Mouse (Mus musculus) cerebellum, postnatal 36 days (tissue): ENCODE data around the gene Ppp3ca.

Source experiments
- DNase-seq, 2 experiments: peaks; one replicate each; pipeline ENCODE4 v3.0.0; 2021 to 2022; ENCODE audit warnings: mixed read lengths in 2 of 2

Ppp3ca gene

DNA sequence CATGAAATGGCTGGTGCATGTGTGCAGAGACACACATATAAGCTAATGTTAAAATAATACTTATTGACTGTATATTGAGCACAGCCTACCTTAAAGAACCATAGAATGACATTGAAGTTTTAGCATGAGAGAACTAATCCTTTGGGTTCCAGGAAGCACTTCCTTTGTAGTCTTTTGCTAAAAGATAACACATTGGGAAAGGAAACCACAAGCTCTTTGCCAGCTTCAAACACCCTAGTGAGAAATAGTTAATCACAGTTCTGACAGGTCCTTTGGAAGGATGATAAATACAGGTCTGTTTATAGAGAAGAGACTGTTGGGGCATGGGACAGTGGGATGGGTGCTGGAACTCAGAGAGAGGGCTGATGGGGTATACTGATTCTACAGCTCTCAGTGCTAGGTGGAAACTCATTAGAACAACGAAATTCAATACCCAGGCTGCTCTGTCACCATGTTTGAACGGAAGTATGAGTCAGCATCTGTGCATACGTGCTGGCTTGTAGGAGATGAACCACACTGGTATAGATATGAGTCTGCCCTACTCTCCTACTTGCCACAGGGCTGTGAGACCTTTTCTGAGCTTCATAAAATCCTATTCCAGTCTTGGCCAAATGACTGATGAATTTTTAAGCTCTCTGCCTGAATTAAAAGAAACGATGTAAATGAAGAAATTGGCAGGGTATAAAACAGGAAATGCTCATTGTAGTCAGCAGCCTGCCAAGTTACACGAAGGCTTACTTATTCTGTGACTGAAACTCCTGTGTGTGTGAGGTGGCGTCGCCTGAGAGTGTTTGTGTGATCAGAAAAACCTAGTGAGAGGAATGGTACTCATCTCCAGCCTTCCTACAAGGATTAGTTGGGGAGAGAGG, 271.0 kb downstream of the Ppp3ca start:
- DNase-seq, result no peak

DNA sequence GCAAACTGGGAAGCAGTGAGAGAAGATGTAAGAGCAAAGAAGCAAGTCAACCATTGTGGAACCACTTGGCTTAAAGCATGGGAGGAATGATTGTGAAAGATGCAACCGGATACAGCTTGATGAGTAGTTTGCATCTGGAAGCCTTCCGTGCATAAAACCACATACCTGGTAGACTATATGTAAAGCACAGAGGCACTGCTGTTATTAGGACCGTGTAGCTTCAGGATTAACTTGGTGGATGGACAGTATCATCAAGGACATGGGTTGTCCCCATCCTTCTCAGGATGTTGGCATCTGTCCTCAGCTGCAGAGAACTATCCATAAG, 271.6 kb downstream of the Ppp3ca start:
- DNase-seq, result no peak

DNA sequence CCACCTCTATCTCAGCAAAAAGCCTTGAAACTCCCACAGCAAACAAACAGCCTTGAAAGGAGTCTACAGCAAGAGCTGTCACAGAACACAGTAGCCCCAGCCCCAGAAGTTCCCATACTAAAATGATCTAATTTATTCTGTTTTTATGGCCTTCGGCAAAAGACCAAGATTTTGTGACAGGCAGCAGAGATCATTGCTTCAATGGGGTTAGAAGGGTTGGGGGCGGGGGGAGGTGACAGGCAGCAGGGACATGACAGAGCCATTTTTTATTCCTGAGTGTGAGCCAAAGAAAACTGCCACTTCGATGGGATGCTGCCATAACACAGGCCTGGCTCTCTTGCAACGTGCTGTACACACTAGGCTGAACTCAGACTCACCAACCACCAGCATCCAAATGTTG, 275.6 kb downstream of the Ppp3ca start:
- no peak for DNase-seq

DNA sequence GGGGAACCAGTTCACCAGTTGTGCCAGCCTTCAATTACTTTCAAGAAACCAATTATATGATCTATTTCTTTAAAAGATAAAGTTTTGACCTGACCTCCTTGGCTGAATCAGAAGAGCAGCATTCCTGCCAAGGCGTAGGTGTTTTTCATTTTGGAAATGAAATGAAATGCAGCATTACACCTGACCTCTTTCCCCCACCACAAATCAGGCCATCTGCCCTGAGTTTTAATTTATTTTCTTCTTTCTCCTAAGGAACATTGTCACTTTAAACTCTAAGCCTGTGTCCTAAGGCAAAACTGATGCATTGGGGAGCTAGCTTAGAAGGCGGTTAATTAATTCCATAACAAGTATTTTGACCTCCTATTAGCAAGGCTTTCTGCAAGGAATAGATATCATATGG, 276.7 kb downstream of the Ppp3ca start:
- DNase-seq, result no peak

DNA sequence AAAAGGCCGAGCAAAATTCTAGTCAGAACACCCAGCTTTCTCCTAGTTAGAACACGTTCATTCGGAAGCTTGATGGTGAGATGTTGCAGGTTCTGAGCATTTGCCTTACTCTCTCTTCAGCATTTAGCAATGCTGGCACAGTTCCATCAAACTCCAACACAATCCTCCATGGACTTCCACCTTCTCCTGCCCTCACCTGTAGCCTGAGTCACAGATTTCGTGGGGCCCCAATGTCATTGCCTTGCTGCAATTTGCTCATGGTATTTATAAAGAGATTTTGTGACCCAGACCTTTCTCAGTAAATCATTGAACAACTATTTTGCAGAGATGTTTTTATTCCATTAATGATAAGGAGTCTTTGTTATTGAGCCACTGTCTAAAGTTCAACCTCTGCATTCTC, 278.2 kb downstream of the Ppp3ca start:
- DNase-seq, result no peak

DNA sequence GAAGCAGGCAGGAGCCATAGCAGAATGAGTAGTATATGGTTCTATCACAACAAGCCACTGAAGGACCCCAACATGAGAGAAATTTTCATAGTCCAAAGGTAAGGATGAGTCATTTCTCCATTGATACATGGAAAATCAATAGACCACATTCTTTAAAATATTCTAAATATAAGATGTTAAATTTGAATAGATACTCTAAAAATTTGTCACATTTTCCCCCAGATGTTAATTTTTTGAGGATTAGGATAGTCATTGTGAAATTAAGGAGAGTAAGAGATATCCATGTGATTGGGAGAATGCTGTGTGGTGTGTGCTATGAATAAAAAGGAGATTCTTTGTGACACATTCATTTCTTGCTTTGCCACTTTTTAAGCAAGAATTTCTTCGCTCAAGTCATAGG, 281.9 kb downstream of the Ppp3ca start:
- no peak for DNase-seq

DNA sequence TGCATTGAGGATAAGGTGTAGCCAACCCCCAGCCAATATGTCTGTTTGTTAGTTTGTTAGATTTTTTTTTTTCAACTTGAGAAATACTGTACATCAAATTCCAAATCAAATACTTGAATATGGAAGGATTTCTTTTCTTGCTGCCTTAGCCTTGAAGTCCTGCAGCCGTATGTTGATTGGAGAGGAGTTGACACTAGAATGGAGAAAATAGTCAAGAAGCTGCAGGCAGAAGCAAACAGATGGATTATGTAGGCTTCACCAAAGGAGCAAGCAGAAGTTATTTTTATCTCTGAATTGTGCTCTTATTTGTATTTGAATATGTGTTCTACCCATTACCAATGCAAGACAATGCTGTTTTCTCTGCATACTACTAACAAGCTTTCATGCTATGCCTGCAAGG, 282.9 kb downstream of the Ppp3ca start:
- no peak for DNase-seq

DNA sequence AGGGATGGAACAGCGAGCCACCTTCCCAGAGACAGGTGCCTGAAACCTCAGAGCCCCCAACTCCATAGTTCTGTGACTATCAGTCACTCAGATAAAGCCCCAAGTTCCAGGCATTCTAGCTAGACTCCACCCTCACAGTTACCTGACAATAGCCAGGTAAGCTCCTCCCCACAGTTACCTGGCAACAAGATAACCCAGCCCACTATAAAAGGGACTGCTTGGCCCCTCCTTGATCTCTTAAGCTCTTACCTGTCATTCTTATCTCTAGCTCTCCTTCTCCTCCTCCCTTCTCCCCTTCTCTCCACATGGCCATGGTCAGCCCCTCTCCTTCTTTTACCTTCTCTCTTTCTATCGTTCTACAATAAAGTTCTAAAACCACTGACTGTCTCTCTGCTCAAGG, 285.1 kb downstream of the Ppp3ca start:
- DNase-seq, result no peak

DNA sequence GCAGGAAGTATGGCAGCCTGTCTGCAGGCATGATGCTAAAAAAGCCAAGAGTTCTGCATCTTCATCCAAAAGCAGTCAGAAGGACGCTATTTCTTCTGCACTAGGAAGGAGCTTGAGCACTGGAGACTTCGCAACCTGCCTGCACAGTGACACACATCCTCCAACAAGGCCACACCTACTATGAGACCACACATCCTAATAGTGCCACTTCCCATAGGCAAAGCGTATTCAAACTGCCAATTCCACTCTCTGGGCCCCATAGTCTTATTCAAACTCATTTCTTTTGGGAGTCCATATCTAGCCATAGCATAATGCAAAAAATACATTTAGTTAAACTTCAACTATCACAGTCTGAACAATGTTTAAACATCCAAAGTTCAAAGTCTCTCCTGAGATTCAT, 290.4 kb downstream of the Ppp3ca start:
- DNase-seq, result no peak

DNA sequence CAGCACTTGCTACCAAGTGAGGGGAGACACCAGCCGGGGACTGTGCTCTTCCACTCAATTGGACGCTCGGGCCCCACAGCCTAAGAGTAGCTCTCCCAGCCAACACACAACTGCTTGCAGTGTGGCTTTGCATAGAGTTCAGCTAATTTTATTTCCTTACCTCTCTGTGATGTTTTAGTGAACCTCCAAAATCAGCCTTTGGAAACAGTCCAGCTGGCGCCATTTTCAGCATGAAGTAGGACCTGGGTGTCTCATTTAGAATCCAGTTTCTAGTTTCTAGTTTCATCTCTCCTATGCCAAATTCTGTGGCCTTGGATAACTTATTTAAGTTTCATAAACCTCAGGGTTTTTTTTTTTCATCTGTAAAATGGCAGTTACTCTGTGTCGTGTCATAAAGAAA, 296.9 kb downstream of the Ppp3ca start:
- peak; percentile 16 to 31 for DNase-seq

DNA sequence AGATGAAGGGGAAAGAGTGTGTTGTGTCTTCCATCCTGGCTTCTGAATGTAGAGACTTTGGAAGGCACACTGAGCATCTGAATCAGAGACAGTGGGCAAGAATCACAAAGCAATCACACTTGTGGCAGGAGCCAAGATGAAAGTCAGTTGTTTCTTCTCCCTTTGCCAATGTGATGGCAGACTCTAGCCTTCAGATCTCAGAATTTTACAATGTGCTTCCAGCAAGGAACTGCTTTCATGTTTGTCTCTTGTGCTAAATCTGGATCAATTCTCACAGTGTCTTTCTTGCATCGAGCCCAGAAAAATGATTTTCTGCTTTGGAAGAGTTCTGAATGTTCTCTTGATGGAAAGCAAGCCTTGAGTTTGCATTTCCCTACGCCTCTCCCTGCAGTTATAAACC, 297.6 kb downstream of the Ppp3ca start:
- no peak for DNase-seq

DNA sequence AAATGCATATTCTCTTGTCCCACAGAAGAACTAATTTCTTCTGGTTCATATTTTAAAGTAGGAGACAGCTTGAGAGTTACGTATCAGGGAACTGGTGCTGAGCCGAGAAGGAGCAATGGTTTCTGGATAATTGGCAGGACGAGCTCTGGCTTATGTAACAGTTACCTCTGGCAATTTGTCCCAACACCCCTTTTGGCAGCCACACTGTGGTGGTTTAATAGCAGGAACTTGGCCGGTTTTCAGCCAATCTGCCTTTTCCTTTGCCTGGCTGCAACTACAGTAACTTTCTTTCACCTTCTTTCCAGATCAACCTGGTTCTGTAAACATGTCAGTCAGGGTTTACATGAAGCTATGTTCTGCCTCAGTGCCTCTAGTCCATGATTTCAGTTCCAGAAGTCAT, 299.9 kb downstream of the Ppp3ca start:
- peak; percentile 79 to 86 for DNase-seq

DNA sequence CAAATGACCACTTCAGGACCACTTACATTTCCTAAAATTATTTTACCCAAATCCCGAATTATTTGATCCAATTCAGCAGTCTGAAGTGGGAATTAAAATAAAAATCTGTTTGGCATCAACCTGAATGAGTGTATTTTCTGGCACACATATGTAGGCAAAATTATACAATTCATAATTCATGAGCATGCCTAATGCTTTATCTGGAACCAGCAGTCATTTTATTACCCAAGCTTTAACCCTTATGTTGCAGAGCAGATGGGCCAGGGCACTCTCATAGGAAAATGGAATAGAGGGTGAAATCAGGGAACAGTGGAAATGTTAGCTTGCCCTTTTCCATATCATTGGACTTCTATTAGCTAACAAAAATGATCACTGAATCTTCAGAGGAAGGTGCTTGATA, 307.9 kb downstream of the Ppp3ca start:
- DNase-seq, result no peak

DNA sequence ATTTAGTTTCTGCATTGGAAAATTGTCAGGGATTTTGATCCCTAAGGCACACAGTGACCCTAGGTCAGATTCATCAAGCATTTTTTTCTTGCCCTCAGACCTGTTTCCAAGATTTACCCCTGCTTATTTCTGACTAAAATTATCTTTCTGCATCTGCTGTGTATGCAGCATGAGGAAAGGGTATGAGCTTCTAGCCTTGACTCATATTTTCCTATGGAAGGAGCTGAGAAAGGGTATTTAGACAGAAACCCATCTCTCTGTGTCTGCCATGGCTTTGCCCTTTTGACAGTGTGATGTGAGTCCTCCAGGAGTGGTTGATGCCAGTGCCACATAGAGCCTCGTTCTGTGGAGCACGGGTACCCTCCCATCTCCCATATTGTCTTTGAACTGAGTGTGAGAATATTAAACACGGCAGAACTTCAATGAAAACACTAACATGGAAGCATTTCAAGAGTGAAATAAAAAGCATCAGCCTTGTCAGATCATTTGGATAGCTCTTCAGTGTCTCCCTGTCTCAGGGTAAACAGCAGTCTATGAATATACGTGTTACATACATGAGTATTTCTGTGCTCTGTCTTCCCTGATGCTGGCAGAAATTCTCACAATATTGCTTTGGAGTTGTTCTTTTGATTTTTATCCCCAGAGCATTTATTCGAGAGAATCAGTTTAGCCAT, 311.1 kb downstream of the Ppp3ca start:
- no peak for DNase-seq

DNA sequence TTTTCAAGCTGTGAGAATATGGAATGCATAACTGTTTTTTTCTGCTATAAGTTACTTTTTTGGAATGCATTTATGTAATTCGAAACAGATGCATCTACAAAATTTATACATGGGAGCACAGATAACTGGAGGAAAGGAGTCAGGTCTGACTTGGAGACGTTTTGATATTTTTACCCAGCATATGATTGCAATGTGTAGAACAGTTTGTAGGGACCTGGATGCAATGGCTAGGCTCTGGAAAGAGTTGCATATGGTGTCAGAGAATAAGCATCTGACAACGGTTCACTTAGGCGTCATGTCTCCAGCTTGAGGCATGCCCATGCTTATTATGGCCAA, 311.6 kb downstream of the Ppp3ca start:
- DNase-seq, result no peak

DNA sequence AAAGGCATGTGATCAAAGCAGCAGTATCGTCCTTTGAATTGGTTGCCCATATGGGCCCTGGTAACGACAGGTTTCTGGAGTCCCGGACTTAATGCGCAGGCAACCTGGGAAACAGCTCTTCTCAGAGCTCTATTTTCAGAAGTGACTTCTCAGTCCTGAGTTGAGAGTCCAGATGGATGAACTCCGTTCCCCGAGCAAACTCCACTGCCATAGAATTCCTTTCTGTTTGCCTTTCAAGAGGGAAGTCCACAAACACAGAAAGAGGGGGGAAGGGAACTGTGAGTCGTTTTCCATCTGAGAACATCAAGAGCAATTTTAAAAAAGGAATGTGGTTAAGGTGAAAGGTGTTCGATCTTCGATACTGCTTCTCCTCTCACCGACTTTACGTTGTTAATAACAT, 312.1 kb downstream of the Ppp3ca start:
- DNase-seq, result no peak

DNA sequence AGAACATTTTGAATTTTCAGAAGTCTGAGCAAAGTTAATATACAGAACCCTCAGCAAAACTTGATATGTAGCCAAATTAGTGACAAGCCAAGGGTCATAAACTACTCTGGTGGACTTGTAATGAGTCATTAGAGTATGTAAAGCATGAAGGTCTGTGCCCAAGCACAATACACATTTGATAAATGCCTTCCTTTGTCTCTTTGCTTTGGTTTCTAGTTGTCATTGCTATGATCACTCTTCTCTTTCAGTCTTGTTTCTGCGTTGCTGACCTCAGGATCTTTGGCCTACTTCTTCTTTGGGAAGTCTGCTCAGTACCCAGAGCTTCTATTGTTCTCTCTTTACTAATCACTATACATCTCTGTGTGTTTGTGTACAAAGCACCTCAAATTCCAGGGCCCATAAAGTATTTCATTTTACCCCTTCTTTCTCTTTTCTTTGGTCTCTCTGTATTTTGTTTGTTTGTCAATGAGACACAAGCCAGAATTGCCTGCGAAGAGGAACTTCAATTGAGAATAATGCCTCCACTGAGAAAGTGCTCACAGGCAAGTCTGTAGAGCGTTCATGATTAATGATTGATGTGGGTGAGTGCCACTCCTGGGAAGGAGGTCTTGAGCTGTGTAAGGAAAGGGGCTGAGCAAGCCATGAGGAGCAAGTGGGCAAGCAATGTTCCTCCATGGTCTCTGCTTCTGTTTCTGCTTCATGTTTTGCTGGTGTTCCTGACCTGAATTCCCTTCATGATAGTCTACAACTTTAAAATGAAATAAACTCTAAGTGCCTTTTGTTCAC, 316.4 kb downstream of the Ppp3ca start:
- DNase-seq, result no peak
